Mouse (Mus musculus): ENCODE measurements around the gene Hist1h2bm.

DNA sequence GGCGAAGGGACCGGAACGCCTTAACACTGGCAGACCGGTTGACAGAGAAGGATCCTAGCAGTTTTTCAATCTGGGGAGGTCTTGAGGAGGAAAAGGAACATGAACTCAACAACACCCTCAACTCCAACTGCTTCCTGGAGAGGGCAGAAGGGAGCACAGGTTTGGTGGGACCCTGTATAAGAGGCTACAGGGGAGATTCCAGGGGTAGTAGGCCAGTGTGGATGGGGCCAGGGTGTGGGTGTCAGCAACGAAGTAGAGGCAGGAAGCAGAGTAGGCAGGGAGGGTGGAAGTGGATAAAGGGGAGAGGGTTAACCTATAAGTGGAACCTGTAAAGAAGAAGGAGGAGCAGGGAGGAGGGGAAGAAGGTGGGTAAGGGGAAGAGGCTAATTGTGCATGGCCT lies 11.6 kb downstream of the Hist1h2bm start:
- TF ChIP-seq ZC3H11A (IDR thresholded peaks at IDR 0.05; ENCODE audit: borderline replicate concordance, low read depth, low read length) (no peak), MAFK (IDR thresholded peaks at IDR 0.05; ENCODE audit: insufficient read depth, low read depth, low read length) (no peak), ZNF384 (IDR thresholded peaks at IDR 0.05; ENCODE audit: low read depth, low read length) (no peak), HCFC1 (IDR thresholded peaks at IDR 0.05; ENCODE audit: borderline replicate concordance, insufficient read depth, low read length) (no peak)

Data from ES-E14 (cell line).